Mouse (Mus musculus) small intestine, adult 2 months (tissue): ENCODE measurements at regions not wholly inside any gene's neighbourhood (a gene's known extent, or its start where the extent isn't known, plus 50 kb on each side); places are given as distances from the start of the nearest gene placed in this dataset.

Experiments used
- CTCF ChIP-seq: fragments of 200-500 bp; IDR thresholded peaks from 2 replicates; pipeline ENCODE4 v1.5.1; 2012; ENCODE audit warnings: low read depth, mild to moderate bottlenecking, control low read depth, inconsistent platforms, low read length, moderate library complexity, mixed read lengths; ENCODE audit not compliant: insufficient replicate concordance, insufficient read length; ENCODE audit errors: extremely low read depth
- POLR2A ChIP-seq: fragments of 200-500 bp; IDR thresholded peaks from 2 replicates; pipeline ENCODE4 v1.6.1; 2012; ENCODE audit warnings: low read depth, mild to moderate bottlenecking, control low read depth, inconsistent platforms, low read length, moderate library complexity

DNA sequence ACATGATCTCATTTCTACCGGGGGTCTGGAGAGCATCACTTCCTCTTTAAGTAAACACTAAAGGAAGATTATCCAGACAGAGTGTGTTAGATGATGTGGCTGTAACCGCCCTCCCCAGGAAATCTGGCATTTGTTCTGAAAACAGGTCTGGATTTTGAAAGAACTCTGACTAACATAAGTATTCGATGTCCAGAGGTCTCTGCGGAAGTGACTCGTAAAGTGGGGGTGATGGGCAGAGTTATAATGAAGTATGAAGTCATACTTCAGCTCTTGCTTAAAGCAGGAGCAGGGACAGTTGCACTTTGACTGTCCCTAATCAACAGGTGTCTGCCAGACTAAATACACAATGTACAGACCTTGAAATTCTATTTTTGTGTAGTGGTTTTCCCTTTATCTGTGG, 87.1 kb downstream of the Setd4 start:
- TF ChIP-seq POLR2A (no peak), CTCF (no peak)
